Mouse (Mus musculus) bone marrow, adult 2 months (tissue): ENCODE measurements around the gene Nat8f5. TPM values are rescaled to one million over a fixed set of nuclear protein-coding genes. Genes with fewer than 3 reads are reported as not detected.
"Not testable (repeated sequence)": the region's sequence is repeated elsewhere in the genome, so short reads cannot be mapped to it uniquely, and the experiment has no call there.

Source experiments
- H3K27ac ChIP-seq: fragments of 200-500 bp; 2 replicates; pipeline ENCODE4 v1.5.1; 2012; ENCODE audit warnings: low read depth, mild to moderate bottlenecking, control low read depth, inconsistent platforms, low read length; ENCODE audit not compliant: control insufficient read depth, poor library complexity, insufficient read depth
- H3K4me1 ChIP-seq: fragments of 200-500 bp; 2 replicates; pipeline ENCODE4 v1.6.1; 2011; ENCODE audit warnings: low read length; ENCODE audit not compliant: control insufficient read depth, insufficient read depth
- H3K4me3 ChIP-seq: fragments of 200-500 bp; replicated peaks from 2 replicates; pipeline ENCODE3; 2011; ENCODE audit warnings: mild to moderate bottlenecking, low read depth, low read length, control low read depth; ENCODE audit not compliant: control insufficient read depth
- CTCF ChIP-seq: fragments of 200-500 bp; IDR thresholded peaks from 2 replicates; pipeline ENCODE4 v1.5.1; 2011; ENCODE audit warnings: low read length, control low read depth; ENCODE audit not compliant: control insufficient read depth, insufficient read depth
- POLR2A ChIP-seq: fragments of 200-500 bp; IDR thresholded peaks from 2 replicates; pipeline ENCODE4 v1.6.1; 2011; ENCODE audit warnings: low read depth, mild to moderate bottlenecking, control low read depth, low read length, borderline replicate concordance; ENCODE audit not compliant: control insufficient read depth
- WGBS: fragments of 180-500 bp; shearing (Covaris S2); methylation state at CpG from one replicate; pipeline ENCODE4 v1.1.7; 2018; 5-methylcytosine and 5-hydroxymethylcytosine counted together
- polyA plus RNA-seq: library from polyadenylated mRNA; stranded (reverse); fragments of >200 nt; gene quantifications from 2 replicates; pipeline ENCODE4 v1.2.4, GENCODE M21; 2011; ENCODE audit warnings: low replicate concordance; ENCODE audit not compliant: missing spikeins, insufficient read depth, insufficient read length

Gene Nat8f5
- polyA plus RNA-seq, 1 experiment = not detected

GRCm38 (mm10) chr6:85839982-85840381 is 19.2 kb upstream of the Nat8f5 start:
- no peak for TF ChIP-seq CTCF
- TF ChIP-seq POLR2A = no peak
- 48% methylated on average over 4 of the region's 4 CpGs for WGBS
- Histone ChIP-seq H3K4me1 (no peaks in the 10 kb centered on the region), H3K27ac (no peak overlapping the region), H3K4me3 (no peak overlapping the region)

- H3K4me3 ChIP-seq = no peak overlapping the region
- 84% methylated on average over 8 of the region's 8 CpGs for WGBS
- TF ChIP-seq POLR2A (no peak), CTCF (no peak)
- H3K4me1 ChIP-seq = no peaks in the 10 kb centered on the region
- H3K27ac ChIP-seq = no peak overlapping the region
Measured at GRCm38 (mm10) chr6:85838674-85839073, 17.9 kb upstream of the Nat8f5 start.

GRCm38 (mm10) chr6:85837307-85837706 is 16.5 kb upstream of the Nat8f5 start:
- not testable (repeated sequence) for H3K4me1 ChIP-seq, H3K4me3 ChIP-seq, H3K27ac ChIP-seq
- 28% methylated on average over 12 of the region's 12 CpGs for WGBS

GRCm38 (mm10) chr6:85836827-85837226 is 16.1 kb upstream of the Nat8f5 start:
- H3K4me3 ChIP-seq, H3K27ac ChIP-seq, H3K4me1 ChIP-seq: not testable (repeated sequence)
- WGBS = 11% methylated on average over 8 of the region's 9 CpGs

GRCm38 (mm10) chr6:85836098-85836497 is 15.3 kb upstream of the Nat8f5 start:
- not testable (repeated sequence) for H3K4me3 ChIP-seq, H3K4me1 ChIP-seq, H3K27ac ChIP-seq
- WGBS = 66% methylated on average over 5 of the region's 5 CpGs

GRCm38 (mm10) chr6:85835104-85835503 is 14.3 kb upstream of the Nat8f5 start:
- H3K27ac ChIP-seq, H3K4me1 ChIP-seq, H3K4me3 ChIP-seq: not testable (repeated sequence)
- 92% methylated on average over 1 of the region's 2 CpGs for WGBS

- H3K27ac ChIP-seq, H3K4me1 ChIP-seq, H3K4me3 ChIP-seq: not testable (repeated sequence)
Measured at GRCm38 (mm10) chr6:85834504-85835100, 13.8 kb upstream of the Nat8f5 start.

GRCm38 (mm10) chr6:85831796-85832321 is 11.1 kb upstream of the Nat8f5 start, which contains the start of gene Nat8:
Nat8 (minus strand) TSS chr6:85832082.
- Histone ChIP-seq H3K4me3 (no peak within 1 kb of the TSS), H3K4me1 (no peaks in the 10 kb centered on the region), H3K27ac (no peak within 1 kb of the TSS)
- WGBS = 70% methylated on average over 7 of the region's 7 CpGs
- TF ChIP-seq POLR2A (no peak), CTCF (no peak)

GRCm38 (mm10) chr6:85829462-85829861 is 8.7 kb upstream of the Nat8f5 start:
- H3K4me1 ChIP-seq = no peaks in the 10 kb centered on the region
- WGBS = 63% methylated on average over 1 of the region's 1 CpGs
- no peak for TF ChIP-seq POLR2A
- TF ChIP-seq CTCF = no peak

More at GRCm38 (mm10) chr6:85829462-85829861, 8.7 kb upstream of the Nat8f5 start:
- Histone ChIP-seq H3K27ac (no peak overlapping the region), H3K4me3 (no peak overlapping the region)
